Mouse (Mus musculus): ENCODE results near the gene Map2k5.

The Map2k5 gene

DNA sequence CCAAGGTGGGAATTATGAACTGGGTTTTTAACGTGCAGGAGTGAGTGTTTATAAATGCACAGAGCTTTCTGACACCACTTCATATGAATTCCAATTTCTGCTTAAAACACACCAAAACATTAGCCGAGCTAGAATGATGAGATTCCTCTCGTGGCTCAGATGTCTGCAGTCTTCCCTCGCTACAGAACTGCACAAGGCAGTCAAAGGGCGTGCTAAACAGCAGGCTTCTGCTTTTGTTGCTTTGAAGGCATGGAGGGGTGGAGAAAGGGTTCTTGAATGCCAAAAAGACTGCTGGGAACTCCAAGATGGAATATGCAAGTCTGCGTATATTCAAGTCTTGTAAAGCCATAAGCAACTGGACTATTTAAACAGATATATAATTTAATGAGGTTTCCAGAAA is 38.4 kb downstream of the Map2k5 start:
- DNase-seq (ENCODE audit: low spot score) = no peak

DNA sequence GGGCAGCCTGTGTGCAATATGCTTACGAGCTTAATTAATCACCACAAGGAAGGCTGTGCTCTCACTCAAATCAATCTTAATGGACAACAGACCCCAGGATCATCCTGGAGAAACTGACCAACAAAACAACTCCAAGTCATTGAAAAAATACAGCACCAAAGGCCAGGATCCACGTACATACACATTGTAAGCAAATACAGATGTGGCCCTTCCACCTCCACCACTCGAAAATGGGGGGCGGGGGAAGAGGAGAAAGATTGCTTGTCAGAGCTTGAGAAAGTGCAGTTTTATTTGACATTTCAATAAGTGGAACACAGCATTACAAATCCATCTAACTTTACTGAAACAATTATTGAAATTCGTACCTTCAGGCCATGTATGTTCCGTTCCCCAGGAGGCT is 39.0 kb downstream of the Map2k5 start:
- DNase-seq (ENCODE audit: low spot score) = no peak

DNA sequence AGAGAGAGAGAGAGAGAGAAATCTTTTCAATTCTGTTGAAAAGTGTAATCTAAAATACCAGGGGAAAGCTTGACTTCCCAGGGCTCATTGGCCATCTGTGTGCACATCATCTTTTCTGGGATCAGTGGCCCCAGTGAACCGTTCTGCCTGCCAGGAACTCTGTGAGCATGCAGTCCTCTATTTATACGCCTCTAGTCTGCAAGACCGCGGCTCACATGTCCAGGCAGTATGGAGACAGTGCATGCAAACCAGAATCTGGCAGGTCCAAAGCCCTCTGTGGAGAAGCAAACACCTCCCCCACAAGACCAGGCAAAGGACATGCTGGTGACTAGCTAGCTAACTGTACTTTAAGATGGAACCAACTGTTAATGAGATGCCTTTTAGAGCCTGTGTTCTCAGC is 41.9 kb downstream of the Map2k5 start:
- no peak for DNase-seq (ENCODE audit: low spot score)

DNA sequence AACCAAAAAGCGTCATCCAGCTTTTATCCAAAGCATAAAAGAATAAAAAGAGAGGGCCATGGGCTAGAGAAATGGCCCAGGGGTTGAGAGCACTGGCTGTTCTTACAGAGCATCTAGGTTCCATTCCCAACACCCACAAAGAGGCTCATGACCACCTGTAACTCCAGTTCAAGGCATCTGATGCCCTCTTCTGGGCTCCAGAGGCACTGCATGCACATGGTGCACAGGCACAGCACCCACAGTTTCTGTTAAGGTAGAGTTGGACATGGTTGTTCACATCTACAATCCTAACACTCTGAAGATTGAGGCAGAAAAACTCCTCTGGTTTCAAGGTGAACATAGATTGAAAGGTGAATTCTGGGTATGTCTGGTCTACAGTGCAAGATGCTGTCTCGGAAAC is 44.6 kb downstream of the Map2k5 start:
- DNase-seq (ENCODE audit: low spot score) = no peak

DNA sequence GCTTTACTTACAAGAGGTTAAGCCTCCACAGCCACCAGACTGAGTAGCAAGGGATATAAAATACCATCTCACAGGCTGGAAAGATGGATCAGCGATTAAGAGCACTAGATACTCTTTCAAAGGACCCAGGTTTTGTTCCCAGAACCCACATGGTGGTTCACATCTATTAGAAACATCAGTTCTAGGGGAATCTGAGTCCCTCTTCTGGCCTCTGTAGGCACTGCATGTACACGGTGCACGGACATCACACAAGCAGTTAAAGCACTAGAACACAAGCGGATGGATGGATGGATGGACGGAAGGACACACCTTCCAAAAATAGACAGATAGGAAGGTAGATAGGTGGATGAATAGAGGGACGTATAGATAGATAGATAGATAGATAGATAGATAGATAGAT is 46.5 kb downstream of the Map2k5 start:
- no peak for DNase-seq (ENCODE audit: low spot score)

DNA sequence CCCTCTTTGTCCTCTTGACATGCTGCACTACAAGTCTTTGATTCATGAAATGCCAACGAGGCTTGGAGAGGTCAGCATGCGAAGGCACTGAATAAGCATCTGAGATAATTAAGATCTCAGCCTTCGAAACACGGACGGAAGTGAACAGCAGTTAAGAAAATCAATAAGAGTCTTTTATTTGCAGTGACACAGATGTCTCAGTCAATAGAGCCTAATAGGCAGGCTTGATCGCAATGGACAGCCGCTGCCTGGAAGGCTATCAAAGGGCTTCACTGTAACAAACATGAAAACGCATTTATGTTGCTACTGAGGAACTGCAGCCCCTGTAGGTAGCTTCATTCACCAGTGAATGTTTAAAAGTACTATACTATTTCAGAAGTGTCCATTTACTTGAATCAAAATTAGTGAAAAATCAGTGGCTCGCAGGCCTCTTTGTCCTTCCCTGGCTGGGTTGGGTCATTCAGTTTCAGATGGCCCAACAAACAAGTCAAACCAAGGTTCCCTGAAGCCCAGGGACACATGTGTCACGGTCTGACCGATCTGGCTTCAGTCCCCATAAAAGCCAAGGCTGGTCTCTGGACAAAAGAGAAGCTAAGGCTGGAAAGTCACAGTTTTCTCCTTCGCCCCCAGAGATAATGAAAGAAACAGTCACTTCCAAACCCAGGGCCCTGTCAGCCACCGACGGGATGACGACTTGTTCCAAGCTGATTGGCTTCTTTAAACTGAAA is 48.6 kb downstream of the Map2k5 start:
- no peak for DNase-seq (ENCODE audit: low spot score)

DNA sequence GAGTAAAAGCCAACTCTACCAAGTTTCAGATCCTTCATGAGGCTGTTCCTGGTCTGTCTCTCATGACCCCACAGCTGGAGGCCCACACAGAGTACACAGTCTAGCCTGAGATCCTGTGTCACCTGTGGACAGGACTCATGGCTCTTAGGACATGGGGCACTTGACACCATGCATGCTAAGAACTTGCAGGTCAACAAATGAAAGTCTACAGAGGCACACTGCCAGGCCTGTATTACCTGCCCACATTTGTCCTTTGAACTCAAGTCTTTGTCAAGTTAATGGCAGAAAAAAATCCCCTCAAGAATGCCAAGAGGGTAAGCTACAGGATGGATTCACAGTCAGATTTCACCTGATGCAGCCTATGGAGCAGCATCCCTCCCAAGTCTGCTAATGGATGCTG is 62.5 kb downstream of the Map2k5 start:
- no peak for DNase-seq (ENCODE audit: low spot score)

DNA sequence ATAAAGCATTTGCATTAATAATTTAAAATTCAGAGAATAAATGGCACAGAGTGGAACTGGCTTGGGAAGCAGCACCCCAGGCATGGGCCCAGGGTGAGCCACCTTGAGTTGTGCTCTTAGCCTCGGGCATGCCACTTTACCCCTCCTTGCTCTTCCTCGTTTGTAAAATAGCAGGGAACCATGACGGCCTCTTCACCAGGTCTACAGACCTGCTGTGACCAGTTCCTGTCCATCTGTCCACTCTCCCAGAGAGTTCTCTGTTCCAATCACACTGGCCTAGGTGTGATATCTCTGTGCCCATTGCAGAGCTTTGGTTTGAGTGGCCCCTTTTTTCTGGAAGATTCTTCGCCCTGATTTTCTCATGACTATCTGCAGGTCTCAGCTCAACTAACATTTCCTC is 63.6 kb downstream of the Map2k5 start:
- DNase-seq (ENCODE audit: low spot score) = no peak

DNA sequence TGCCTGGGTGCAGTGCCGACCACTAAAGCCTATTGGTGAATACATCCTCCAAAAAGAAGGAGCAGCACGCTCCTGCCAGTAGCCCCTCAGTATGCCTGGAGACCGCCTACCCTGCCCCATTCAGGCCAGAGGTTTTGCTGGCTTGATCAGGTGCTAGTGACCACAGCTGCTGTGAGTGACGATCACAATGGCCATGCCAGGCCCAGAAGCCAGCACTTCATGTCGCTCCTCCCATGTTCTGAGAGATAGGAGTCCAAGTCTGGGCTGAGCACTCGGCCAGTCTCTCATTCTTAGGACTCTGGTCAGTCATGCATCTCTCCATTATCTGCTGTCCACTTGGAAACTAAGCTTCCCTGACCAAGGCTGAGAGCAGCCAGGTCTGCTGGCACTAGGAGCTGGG is 67.7 kb downstream of the Map2k5 start:
- no peak for DNase-seq (ENCODE audit: low spot score)

DNA sequence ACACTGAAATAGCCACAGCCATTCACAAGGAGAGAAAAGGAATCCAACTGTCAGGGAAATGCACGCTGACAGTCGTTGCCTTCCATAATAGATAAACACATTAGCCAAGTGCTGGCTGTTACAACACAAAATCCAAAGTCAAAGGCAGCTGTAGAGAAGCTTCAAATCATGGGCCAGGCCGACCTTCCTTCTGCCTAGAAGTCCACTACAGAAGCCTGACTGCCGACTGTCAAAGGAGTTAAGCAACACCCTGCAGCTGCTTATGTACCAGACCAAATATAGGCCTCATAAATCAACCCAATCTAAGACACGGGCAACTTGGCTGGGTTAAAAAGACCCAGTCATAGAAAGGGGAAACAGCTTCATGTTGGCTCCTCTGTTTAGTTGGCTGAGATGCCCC is 68.7 kb downstream of the Map2k5 start:
- DNase-seq (ENCODE audit: low spot score) = no peak

DNA sequence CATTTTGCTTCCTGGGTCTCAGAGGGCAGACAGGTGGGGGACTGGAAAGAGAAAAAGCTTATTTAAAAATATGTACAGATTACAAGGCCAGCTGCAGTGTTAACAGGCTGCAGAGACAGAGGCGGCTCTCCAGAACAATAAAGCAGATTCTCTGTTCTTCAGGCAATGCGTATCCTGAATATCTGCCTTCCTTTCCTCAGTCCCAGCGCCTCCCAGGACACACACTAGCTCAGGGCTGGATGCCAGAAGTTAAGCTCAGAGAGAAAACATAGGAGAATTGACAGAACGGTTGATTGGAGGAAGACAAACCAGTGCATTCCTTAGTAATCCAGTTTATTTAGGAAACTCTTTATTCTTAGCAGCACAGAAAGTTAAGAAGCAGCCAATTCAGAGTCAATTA is 69.3 kb downstream of the Map2k5 start:
- no peak for DNase-seq (ENCODE audit: low spot score)

DNA sequence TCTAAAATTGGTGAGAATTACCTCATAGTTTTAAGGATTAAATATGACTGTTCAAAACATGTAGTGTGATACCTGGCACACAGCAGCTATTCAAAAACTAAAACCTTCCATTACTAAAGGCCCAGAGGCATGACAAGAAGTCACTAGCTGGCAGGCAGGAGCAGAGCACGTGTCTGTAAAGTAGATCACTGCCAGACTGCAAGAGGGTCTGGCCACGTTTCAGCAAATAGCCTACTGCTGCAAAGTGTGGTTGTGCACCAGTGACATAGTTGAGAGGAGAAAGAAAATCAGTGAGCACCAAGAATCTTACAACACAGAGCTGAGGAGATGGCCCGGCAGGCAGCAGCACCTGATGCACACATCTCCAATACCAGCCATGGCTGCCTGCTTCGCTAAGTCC is 75.2 kb downstream of the Map2k5 start:
- DNase-seq (ENCODE audit: low spot score) = no peak

DNA sequence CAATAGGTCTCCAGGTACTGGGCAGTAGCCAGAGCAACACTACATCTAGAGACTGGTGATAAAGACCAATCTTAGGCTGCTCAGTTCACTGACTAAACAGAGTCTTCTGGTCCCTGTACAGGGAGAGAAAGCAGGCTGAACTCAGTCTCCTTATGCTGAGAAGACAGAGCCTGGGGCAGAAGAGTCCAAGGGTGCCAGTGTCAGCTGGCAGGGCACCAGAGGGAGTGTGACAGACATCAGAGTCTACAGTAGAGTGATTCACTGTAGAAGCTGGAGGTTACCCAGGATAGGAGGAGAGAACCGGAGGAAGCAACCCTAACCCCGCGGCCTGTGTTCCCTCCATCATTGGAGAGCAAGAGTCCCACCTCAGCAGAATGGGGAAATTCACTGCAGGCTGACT is 79.0 kb downstream of the Map2k5 start:
- DNase-seq (ENCODE audit: low spot score) = no peak

DNA sequence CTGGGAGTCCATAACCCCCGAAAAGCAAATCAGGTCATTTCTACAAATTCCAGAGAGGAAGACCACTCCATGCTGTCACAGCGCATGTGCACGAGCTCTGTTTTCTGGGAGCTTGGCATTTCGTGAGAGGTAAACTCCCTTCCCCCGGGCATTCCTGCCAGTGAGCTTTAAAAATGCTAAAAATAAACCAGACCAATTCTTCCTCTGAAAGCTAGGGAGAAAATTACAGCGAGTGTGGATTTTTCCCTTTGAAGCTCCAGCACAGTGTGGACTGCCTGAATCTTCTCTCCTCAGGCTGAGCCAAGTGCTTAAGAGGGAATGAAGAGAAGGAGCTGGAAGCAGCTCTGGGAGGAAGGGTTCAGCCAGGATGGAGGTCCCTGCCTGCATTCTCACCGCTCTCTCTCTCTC is 82.1 kb downstream of the Map2k5 start:
- no peak for DNase-seq (ENCODE audit: low spot score)

DNA sequence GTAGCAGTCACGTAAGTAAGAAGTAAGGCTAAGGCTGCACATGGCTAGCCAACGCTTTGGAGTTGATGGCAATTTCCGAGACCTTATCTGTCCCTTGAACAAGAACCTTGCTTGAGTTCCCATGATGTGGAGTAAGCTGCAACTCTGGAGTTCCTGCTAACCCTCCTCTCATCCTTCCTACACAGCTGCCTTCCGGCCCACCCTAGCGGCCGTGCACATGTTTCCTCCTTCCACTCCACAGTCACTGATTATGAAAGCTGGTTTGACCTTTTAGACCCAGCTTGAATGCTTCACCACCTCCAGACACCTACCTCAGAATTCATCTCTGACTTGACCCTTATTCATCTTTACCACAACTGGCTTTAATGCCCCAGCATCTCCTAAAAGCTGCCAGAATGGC is 82.9 kb downstream of the Map2k5 start:
- no peak for DNase-seq (ENCODE audit: low spot score)

DNA sequence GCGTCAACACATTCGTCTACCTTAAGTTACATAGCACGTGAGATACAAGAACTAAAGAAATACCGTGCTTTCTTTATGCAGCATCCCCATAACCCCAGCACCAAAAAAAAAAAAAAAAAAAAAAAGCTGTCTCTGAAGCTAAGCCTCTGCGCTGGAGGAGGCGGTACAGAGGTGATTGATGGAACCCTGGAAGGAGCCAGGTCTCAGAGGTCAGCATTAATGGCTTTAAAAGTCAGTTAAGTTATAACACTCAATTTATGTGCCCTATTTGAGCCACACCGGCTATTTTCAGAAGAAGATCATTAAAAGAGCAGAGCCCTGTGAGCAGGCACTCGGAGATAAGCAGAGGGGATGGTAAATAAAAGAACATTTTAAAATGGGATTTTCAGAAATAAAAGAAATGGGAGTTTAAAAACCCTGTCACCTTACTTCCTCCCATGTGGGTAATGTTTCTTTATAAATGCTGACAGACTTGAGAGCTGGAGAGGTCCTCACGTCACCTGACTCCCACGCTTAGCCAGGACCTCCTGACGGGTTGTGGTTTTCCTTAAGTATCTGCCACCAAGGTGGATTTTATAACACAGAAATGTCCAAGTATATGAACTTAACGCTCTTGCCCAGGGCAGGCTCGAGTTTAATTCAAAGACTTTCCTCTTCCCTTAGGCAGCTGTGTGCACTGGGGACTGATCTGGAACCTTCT is 83.8 kb downstream of the Map2k5 start:
- DNase-seq (ENCODE audit: low spot score) = no peak

DNA sequence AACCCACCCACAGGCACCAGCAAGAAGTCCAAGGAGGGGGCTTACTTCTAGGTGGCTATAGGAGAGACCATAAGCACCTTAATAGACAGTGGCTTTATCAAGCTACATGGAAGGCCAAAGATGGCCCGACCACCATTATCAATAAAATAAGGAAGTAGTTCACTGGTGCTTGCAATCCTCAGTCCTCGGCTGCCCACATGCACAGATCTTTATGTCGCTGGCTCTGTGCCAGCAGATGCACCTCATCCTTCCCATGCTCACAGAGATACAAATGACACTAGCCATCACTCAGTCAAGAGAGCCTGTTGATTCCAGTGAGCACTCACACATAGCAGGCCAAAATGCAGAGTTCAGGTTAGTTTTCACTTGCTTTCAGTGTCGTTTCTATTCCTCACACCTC is 89.0 kb downstream of the Map2k5 start:
- DNase-seq (ENCODE audit: low spot score) = no peak

DNA sequence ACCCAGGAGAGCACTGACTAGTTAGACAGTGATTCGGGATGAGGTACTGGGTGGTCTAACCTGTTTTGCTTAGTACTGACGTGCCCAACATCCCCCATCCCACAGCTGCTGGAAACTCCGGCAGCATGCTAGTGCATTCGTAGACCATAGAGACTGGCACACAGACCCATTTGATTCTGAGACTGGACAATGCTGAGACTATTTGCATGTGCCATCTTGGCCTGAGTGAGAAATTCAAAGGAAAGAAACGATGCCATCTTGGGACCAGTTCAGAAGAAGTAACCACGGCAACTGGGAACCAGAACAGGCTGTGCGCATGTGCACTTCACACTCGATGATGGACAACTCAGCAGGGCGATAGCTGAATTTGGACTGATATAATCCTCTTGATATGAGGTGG is 93.3 kb downstream of the Map2k5 start:
- DNase-seq (ENCODE audit: low spot score) = no peak

DNA sequence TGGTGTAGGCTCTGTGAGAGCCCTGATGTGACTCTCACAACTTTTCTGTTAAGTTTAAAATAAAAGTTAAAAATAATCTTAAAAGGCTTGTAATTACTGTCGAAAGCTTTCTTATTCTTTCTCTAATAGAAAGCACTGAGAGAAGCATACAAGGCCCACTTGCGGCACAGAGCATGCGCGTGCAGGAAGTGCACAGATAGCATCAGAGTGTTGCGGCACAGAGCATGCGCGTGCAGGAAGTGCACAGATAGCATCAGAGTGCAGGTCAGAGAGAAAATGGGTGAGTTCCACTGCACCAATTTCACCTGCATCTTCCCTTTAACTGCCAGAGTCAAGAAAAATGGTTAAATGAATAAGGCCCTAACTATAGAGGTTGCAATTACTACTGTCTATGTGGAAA is 95.7 kb downstream of the Map2k5 start:
- no peak for DNase-seq (ENCODE audit: low spot score)

DNA sequence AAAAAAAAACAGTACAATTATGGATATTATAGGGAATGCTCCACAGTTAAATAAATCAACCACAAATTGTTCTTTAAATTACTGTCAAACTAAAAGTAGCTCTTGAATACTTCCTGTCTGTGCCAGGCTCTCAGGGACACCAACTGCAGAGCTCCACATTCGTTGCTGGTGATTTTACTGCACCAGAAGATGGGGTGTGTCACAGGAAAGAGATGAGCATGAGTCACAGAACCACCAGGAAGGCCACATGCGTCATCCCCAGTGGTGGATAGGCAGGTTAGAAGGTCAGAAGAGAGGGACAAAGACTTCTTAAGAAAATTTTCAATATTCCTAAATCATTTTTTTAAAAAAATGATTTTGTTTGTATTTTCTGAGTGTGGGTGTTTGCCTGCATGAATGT is 96.6 kb downstream of the Map2k5 start:
- no peak for DNase-seq (ENCODE audit: low spot score)

DNA sequence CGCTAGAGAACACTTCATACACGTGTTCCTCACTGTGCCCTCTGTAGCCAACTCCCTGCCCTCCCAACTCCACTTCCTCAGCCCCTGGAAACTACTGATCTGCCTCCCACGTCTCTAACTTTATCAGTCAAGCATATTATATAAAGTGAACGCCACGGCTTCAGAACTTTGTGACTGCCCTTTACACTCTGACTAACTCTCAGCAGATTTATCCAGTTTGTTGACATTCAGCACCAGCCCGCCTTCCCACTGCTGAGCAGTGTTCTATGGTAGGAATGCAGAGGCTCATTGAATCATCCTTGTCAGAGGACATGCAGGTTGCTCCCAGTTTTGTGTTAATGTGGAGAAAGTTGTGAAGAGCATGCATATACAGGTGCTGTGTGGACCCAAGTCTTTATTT is 103.9 kb downstream of the Map2k5 start:
- no peak for DNase-seq (ENCODE audit: low spot score)

DNA sequence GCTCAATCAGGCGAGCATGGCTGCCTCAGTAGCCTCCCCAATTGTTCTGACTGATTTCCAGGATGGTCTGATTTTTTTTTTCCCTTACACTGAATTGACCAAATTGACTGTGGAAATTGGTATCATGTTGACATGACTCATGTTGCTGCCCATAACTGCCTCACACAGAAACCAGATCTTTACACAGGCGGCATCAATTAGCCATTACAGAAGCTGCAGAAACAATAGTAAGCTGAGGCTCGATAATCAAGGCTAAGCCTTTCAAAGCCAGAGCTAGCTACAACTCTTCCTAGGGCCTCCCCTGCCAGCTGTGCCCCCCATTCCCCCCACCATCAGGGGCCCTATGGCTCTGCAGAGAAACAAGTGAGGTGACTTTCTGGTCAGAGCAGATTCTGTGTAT is 107.9 kb downstream of the Map2k5 start:
- DNase-seq (ENCODE audit: low spot score) = no peak

DNA sequence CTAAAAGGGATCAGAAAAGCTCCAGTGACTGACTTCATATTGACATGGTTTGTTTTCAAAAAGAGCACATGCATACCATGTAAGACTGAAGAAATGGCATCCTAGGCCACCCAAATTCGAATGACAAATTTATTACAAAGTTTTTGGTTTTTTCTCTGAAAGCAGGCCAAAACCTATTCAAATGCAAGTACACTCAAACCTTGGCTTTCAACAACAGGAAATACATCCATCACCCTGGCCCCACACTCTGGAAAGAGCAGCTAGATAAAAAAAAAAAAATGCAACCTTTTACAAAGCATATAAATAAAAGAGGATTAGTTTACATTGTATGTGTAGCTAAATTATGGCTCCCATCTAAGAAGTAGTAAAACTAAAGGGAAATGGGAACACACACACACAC is 114.5 kb downstream of the Map2k5 start:
- DNase-seq (ENCODE audit: low spot score) = no peak

DNA sequence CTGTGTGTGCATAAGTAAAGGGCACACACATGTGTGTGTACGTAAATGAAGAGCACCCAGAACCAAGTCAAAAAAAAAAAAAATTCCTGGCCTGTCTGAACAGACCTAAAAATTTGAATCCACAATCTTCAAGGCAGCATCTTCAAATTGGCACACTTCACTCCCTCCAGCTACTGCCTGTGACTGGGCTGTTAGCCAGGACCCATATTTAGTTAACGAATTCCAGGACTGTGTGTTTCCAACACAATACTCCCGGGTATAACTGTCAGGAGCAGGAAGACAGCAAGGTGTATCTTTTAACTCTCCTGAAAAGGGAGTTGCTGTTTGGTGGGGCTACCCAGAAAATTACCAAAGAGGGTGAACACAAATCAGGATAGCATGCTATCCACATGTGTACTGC is 118.9 kb downstream of the Map2k5 start:
- no peak for DNase-seq (ENCODE audit: low spot score)

All from urinary bladder, postnatal 14 days (tissue).